Mouse (Mus musculus): ENCODE data around the gene Gramd4. TPM values are rescaled to one million over a fixed set of nuclear protein-coding genes. Genes with fewer than 3 reads are reported as not detected.
A peak's percentile ranks its signal among the peaks of the same experiment; 100 is the strongest.

Gene Gramd4
- total RNA-seq, 4 experiments from 2014 or later = 24.1 to 30.9 (median 29.9) TPM

DNA sequence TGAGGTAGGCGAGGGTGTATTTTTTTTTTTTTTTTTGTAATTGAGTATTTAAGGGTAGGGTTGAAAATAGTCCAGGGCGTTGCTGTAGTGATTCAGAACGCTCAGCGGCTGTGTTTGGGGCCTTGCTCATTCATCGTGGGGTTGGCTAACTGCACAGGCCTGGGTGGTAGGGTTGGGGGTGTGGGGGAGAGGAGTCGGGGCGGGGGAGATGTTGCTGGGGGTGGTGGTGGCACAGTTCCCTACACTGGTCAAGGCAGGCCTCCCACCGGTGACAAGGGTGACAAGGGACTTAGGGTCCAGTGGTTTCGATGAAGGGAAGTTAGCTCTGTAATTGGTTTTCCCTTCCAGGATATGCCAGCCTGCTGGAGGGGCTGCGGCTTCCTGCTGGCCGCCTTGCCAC lies 12.9 kb downstream of the Gramd4 start:
- DNase-seq (ENCODE audit: low spot score in 2 of 2) = no peak

DNA sequence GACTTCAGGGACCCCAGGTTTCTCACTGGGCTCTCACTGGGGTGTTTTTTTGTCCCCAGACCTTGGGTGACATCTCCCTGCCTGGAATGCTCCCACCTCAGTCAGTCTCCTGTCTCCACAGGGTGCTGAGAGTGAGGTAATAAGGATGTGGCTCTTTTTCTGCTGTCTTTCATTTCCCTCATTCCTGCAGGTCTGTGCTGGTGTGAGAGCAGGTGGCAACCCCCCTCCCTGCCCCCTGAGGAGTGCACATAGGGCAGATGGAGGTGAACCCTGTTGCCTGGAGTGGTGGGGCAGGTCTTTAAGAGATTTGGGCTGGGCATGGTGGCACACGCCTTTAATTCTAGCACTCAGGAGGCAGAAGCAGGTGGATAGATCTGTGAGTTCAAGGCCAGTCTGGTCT lies 13.7 kb downstream of the Gramd4 start:
- no peak for DNase-seq (ENCODE audit: low spot score in 2 of 2)

DNA sequence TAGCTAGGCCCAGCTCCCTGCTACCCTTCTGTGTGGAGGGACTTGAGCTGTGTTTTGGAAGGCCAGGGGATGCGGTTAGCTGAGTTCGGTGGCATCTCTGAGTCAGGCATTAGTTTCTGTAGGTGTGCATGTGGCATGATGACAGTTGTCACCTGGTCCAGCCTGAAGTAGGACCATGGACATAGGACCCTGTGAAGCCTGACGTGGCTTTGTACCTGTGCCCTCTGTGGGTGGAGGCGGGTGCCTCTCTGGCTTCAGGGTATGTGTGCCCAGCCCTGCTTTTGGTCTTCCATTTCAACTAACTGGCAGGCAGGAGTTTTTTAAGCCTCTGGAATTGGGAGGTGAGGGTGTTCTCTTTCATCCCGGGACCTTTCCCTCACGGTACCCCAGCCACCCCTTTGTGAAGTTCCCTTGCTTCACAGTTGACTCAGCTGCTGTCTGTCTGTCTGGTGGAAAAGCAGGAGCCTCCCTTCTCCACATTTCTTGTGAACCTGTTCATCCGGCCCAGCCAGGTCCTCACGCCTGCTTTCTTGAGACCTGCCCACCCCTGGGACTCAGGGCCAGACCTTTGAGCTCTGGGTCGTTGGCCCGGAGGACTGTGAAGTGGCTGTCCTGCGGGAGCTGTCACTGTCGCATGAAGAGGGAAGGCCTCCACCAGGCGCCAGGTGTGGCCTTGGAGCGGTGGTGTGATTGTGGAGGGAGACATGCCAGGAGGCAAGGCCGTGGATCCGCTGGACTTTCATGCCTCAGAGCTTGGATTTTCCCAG lies 16.9 kb downstream of the Gramd4 start:
- DNase-seq (ENCODE audit: low spot score in 2 of 2) = no peak

- no peak for DNase-seq (ENCODE audit: low spot score in 2 of 2)
These were observed 18.0 kb downstream of the Gramd4 start for GRCm38 (mm10) chr15:86075305-86076047.

DNA sequence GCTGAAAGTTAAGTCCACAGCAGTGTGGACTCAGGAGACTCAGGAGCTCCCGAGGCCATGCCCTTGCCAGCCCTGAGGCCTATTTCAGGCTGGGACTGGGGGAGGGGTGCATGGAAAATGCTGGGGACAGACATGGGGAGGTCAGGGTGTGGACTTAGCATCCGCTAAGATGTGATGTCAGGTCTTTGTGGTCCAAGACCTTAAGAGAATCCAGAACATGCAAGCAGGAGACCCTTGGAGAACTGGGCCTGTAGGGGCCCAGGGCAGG lies 18.5 kb downstream of the Gramd4 start:
- no peak for DNase-seq (ENCODE audit: low spot score in 2 of 2)

DNA sequence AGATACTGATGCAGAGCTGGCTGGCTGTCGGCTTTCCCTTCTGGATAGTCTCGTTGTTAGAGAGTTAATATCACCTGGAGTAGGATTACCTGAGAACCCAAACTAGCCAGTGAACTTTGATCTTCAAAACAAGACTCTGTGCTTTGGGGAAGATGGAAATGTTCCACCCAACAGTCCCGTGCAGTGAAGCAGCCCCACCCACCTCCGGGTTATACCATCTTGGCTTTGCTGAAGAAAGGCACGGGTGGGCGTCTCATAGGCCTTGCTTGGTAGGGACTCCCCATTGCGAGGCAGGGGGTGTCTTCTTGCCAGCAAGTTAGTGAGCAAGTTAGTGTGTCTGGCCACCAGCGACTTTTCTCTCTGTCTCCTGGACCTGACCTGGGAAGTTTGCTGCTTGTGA lies 18.9 kb downstream of the Gramd4 start:
- DNase-seq (ENCODE audit: low spot score in 2 of 2) = no peak

GRCm38 (mm10) chr15:86077934-86078333 lies 20.4 kb downstream of the Gramd4 start:
- DNase-seq (ENCODE audit: low spot score in 2 of 2) = no peak

DNA sequence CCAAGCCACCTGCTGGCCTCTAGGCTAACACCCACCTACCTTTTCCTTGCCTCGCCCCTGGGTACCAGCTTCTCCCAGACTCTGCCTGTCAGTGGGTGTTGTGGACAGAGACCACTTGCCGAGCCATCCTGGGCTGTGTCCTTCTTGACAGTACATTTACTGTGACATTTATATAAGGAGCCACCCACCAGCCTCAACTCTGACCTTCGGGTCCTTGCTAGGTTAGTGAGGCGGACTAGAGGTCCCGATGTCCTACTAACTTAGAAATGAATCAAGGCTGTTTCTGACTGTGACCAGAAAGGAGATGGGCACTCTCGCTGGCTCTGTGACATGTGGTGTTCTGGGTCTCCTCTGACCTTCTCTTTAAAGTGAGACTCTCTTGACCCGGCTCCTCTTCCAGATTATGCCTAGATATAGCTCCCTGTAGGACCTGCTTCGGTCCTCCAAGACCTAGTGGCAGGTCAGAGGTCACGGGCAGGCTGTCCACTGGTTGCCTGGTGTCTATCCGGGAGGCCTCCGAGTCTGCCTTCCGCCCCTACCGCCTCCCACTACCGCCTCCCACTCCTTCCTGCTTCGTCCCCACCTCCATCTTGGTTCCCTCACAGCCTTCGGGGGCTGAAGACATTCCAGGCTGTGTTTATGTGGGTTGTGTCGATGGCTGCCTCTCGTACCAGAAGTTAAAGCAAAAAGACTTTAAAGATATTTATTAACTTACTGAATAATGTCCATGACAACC lies 21.2 kb downstream of the Gramd4 start:
- DNase-seq (ENCODE audit: low spot score in 2 of 2) = no peak

- DNase-seq (ENCODE audit: low spot score in 2 of 2) = no peak
These were observed 22.0 kb downstream of the Gramd4 start for GRCm38 (mm10) chr15:86079467-86079866.

DNA sequence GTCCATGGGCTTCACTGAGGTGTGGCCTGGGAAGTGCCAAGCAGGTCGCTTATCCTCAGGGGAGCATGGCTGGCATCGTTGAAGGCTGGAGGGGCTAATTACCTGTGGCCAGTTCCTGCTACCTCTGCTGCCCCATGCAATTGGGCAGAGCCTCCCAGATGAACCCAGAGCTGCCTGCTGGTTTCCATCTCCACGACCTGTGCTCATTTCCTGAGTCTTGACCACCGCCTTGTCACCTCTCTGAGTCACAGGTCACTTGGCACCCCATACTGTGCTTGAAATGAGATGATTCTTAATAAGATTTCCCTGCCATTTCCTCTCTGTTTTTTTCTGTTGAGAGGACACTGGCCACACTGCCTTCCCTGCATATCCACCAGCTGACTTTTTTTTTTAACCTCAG lies 22.4 kb downstream of the Gramd4 start:
- no peak for DNase-seq (ENCODE audit: low spot score in 2 of 2)

DNA sequence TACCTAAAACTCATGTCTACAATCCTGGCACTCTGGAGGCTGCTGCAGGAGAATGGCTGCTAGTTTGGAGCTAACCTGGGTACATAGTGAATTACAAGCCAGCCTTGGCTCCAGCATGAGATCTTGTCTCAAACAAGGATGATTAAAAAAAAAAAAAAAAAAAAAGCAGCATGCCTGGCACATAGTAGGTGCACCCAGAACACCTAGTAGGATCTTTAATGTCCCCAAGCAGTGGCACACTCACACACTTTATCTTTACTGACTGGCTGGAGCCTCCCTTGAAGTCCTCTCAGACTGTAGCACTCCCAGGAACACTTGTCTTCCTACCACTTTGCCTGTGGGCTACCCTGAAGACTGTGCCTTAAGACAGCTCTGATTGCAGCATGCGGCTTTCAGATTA lies 22.9 kb downstream of the Gramd4 start:
- DNase-seq (ENCODE audit: low spot score in 2 of 2) = no peak

- DNase-seq (ENCODE audit: low spot score in 2 of 2) = no peak
These were observed 24.2 kb downstream of the Gramd4 start for GRCm38 (mm10) chr15:86081654-86082053.

GRCm38 (mm10) chr15:86082551-86082961 lies 25.1 kb downstream of the Gramd4 start:
- peak in 1 of 2 experiments; percentile 43 for DNase-seq (ENCODE audit: low spot score in 2 of 2)

DNA sequence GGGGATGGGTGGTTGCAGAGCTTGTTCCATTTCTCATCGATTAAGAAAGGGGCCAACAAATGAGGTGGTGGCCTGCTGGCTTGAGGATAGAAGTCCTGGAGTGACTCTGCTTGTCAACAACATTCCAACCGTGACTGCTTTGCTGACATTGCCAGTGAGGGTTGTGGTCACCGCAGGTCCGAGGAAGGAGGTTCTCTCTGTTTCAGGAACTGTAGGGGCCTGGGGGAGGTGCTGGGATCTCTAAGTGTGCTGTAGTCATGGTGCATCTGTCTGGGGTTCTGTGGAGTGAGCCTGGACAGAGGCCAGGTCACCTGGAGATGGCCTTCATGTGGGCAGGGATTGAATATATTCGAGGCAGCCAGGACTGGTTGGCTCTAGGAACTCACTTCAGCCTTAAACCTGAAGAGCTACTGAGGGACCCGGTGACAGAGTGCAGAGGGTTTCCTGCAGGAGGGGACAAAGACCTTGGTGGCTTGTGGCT lies 25.8 kb downstream of the Gramd4 start:
- DNase-seq (ENCODE audit: low spot score in 2 of 2) = no peak

- no peak for DNase-seq (ENCODE audit: low spot score in 2 of 2)
These were observed 28.1 kb downstream of the Gramd4 start for GRCm38 (mm10) chr15:86085301-86086225.

- DNase-seq (ENCODE audit: low spot score in 2 of 2) = peak; percentile 69 to 79
These were observed 28.8 kb downstream of the Gramd4 start for GRCm38 (mm10) chr15:86086291-86086706.

GRCm38 (mm10) chr15:86087591-86088149 lies 30.2 kb downstream of the Gramd4 start:
- DNase-seq (ENCODE audit: low spot score in 2 of 2) = peak; percentile 43 to 54

DNA sequence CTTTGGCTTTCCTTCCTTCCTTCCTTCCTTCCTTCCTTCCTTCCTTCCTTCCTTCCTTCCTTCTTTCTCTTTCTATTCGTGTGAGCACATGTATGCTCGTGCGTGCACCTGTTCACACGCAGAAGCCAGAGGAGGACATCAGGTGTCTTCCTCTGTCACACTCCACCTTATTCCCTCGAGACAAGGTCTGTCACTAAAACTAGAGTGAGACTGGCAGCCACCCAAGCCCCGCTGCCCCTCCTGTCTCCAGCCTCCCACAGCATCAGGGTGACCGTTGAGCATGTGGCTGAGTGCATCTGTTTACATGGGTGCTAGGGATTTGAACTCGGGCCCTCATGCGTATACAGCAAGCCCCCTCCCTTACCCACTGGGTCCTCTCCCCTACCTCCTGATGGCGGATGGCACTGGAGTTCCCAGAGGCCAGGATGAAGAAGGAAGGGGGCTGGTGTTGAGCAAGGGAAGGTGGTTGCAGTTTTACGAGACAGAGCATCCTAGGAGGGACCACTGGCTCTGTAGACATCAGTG lies 30.8 kb downstream of the Gramd4 start:
- no peak for DNase-seq (ENCODE audit: low spot score in 2 of 2)

GRCm38 (mm10) chr15:86089091-86089744 lies 31.7 kb downstream of the Gramd4 start:
- no peak for DNase-seq (ENCODE audit: low spot score in 2 of 2)

DNA sequence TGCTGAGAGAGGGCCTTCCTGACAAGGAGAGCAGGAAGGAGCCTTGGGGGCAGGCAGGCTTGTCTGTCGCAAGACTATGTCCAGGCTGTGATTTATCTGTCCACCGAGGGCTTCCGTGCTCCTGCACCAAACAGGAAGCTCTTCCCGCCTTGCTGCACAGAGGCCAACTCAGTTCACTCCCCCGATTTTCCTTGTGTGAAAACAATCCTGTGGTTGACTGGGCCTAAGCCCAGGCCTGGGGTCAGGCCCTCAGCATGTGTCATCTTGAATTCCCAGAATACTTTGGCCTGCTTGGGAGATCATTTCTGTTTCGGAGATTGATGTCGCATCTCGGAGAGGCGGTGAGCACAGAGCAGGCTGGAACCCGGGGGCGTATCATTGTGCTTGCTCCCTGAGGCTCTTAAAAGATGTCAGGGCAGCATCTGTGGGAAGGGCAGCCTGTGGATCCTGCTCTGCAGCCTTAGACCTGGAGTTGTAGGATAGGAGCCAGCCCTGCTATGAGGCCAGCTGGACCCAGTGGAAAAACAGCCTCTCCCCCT lies 32.6 kb downstream of the Gramd4 start:
- DNase-seq (ENCODE audit: low spot score in 2 of 2) = no peak
